Comparison of ENCODE assay signal across 16 mouse cellular contexts in the genomic region with DNA sequence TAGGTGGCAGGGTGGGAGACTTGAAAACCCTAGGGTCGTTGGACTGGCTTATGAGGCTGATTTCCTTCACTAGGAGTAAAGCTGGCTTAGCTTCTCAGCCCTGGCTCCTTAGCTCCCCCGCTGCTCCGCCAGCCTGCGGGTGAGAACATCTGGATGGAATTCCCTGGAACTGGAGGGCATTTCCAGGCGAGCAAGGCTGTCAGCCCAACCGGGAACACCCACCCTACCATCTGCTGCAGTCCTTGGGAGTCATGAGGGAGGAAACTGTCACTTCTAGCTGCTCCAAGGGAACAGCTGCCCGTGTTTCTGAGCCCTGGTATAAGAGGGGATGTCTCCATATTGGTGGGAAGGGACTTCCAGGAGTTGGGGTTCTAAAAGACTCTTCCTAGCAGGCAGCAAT. TPM values are rescaled to one million over a fixed set of nuclear protein-coding genes. Genes with fewer than 3 reads are reported as not detected.
DNase-seq lines count a peak whose midpoint lies in the region; ATAC-seq and TF ChIP-seq lines count a peak whose summit lies in the region.
"Had no signal": no experiment of that assay in that cellular context is flagged by ENCODE, and none has a peak within 500 bp of the region (broad histone marks: within the 10 kb centered on the region; RNA-seq: fewer than 3 reads in every experiment).

No protein-coding gene starts in this region.

- H3K36me3 ChIP-seq in forebrain, embryonic 14.5 days (ENCODE audit: control insufficient read depth, insufficient read depth, low read length) = no peaks in the 10 kb centered on the region
- no peaks in the 10 kb centered on the region for H3K36me3 ChIP-seq in forebrain, embryonic 11.5 days (ENCODE audit: control insufficient read depth, insufficient read depth, low read length)
- H3K36me3 ChIP-seq: heart, embryonic 15.5 days had no signal

- peak; percentile 63 for DNase-seq in forebrain, embryonic 14.5 days (ENCODE audit: low spot score)
- no peak for DNase-seq in forebrain, embryonic 11.5 days (ENCODE audit: low spot score)
- peak; percentile 89 for DNase-seq in brain, adult 2 months (ENCODE audit: low read depth, low spot score)
- peak; percentile 30 to 33 for DNase-seq in layer of hippocampus, adult 8-10 months (ENCODE audit: low spot score in 2 of 2)
- DNase-seq in mesoderm, embryonic 11.5 days (ENCODE audit: low read depth, low spot score) = peak; percentile 24
- no peak for DNase-seq in spleen, adult 12 weeks (ENCODE audit: low spot score)
- no peak for DNase-seq in cerebellum, adult 2 months
- DNase-seq in gastrocnemius, postnatal 14 days = no peak
- DNase-seq: adrenal gland, postnatal 14 days; B cell, adult 2 months; cerebellum, adult 9-10 months; liver, postnatal 0 days had no signal

- intact Hi-C loops in gastrocnemius, postnatal 14 days (cut with DNase I; ENCODE audit: low total_unique reads) = no loop called here

- no peak for ATAC-seq in forebrain, embryonic 14.5 days
- no peak for ATAC-seq in forebrain, embryonic 11.5 days (replicated peaks; ENCODE audit: low FRiP score)
- ATAC-seq: intestine, embryonic 16.5 days; liver, postnatal 0 days had no signal

- H3K27ac ChIP-seq in forebrain, embryonic 14.5 days (ENCODE audit: low read depth, low read length) = no peak overlapping the region
- H3K27ac ChIP-seq in forebrain, embryonic 11.5 days (ENCODE audit: low read depth, low read length) = no peak overlapping the region
- H3K27ac ChIP-seq in cerebellum, adult 2 months (ENCODE audit: insufficient read depth, low read length) = no peak overlapping the region
- H3K27ac ChIP-seq: heart, embryonic 15.5 days had no signal

- TF ChIP-seq CTCF in cerebellum, adult 2 months (IDR thresholded peaks at IDR 0.05; ENCODE audit: borderline replicate concordance, insufficient read depth, low read depth, low read length) = no peak

- H3K4me2 ChIP-seq in forebrain, embryonic 14.5 days (ENCODE audit: low read length) = no peak overlapping the region
- H3K4me2 ChIP-seq in forebrain, embryonic 11.5 days (ENCODE audit: low read depth, low read length, severe bottlenecking) = no peak overlapping the region
- H3K4me2 ChIP-seq: heart, embryonic 15.5 days had no signal

- no peak for TF ChIP-seq POLR2A in cerebellum, adult 2 months (IDR thresholded peaks at IDR 0.05; ENCODE audit: borderline replicate concordance, insufficient read depth, low read length)

- no peak overlapping the region for H3K9ac ChIP-seq in forebrain, embryonic 14.5 days (ENCODE audit: low read length)
- no peak overlapping the region for H3K9ac ChIP-seq in forebrain, embryonic 11.5 days (ENCODE audit: low read length)
- H3K9ac ChIP-seq: heart, embryonic 15.5 days; liver, postnatal 0 days had no signal

- H3K4me3 ChIP-seq in forebrain, embryonic 14.5 days (ENCODE audit: low read depth, low read length) = no peak overlapping the region
- no peak overlapping the region for H3K4me3 ChIP-seq in forebrain, embryonic 11.5 days (ENCODE audit: low read depth, low read length)
- no peak overlapping the region for H3K4me3 ChIP-seq in cerebellum, adult 2 months (replicated peaks; ENCODE audit: insufficient read depth, low read depth, low read length)
- H3K4me3 ChIP-seq: heart, embryonic 15.5 days had no signal

- 47% methylated on average over 7 of the region's 7 CpGs for WGBS in forebrain, embryonic 14.5 days
- WGBS in forebrain, embryonic 11.5 days = 44% methylated on average over 7 of the region's 7 CpGs
- WGBS in cerebellum, adult 2 months = 21% methylated on average over 7 of the region's 7 CpGs

- H3K9me3 ChIP-seq in forebrain, embryonic 14.5 days (replicated peaks; ENCODE audit: control insufficient read depth, low read length) = no peaks in the 10 kb centered on the region
- no peaks in the 10 kb centered on the region for H3K9me3 ChIP-seq in forebrain, embryonic 11.5 days (ENCODE audit: control insufficient read depth, low read length)
- H3K9me3 ChIP-seq: heart, embryonic 15.5 days had no signal

- H3K27me3 ChIP-seq in forebrain, embryonic 14.5 days (replicated peaks; ENCODE audit: control insufficient read depth, insufficient read depth, low read length) = no peaks in the 10 kb centered on the region
- no peaks in the 10 kb centered on the region for H3K27me3 ChIP-seq in forebrain, embryonic 11.5 days (ENCODE audit: control insufficient read depth, insufficient read depth, low read length)
- H3K27me3 ChIP-seq in cerebellum, adult 2 months (ENCODE audit: control insufficient read depth, insufficient read depth, low read length) = no peaks in the 10 kb centered on the region

- H3K4me1 ChIP-seq in forebrain, embryonic 14.5 days (ENCODE audit: control insufficient read depth, insufficient read depth, low read length) = peaks cover 8% of the 10 kb centered on the region
- no peaks in the 10 kb centered on the region; the same call in 1 of the 2 replicates for H3K4me1 ChIP-seq in forebrain, embryonic 11.5 days (replicated peaks; ENCODE audit: control insufficient read depth, insufficient read depth, low read length)
- no peaks in the 10 kb centered on the region for H3K4me1 ChIP-seq in cerebellum, adult 2 months (ENCODE audit: control insufficient read depth, insufficient read depth, low read length)
- H3K4me1 ChIP-seq: heart, embryonic 15.5 days had no signal

RNA-seq across cellular contexts. Expression of gene Crhr1, which starts 33.1 kb away (rescaled TPM):
- 3.0 and 3.1 TPM in 2 replicates for polyA plus RNA-seq in forebrain, embryonic 14.5 days (2014; fragmentation: Nextera tagmentation; extraction: Ambion mirVana)
- polyA plus RNA-seq in forebrain, embryonic 11.5 days (2014; fragmentation: Nextera tagmentation; extraction: Ambion mirVana) = 0.24 TPM in 1 of 2 replicates, not detected in the other
- 10 to 100 TPM in 1 of 4 experiments, 1 to 10 TPM in 3; 7.1 to 10.0 (median 8.5) TPM for total RNA-seq in layer of hippocampus, adult 8-10 months (2022)
- 63.0 and 63.4 TPM in 2 replicates for polyA plus RNA-seq in cerebellum, adult 2 months (2012; rRNA removed)
- not detected for total RNA-seq in gastrocnemius, postnatal 14 days (2021)
- total RNA-seq: adrenal gland, postnatal 14 days; megakaryocyte, adult 5-6 weeks had no signal
- polyA plus RNA-seq: heart, embryonic 15.5 days; liver, postnatal 0 days; small intestine, adult 2 months had no signal

Comparison
In these comparisons a context has a peak if more than half of its experiments do, and no peak if none do; other contexts are left out.
1. DNase-seq: peak in forebrain, embryonic 14.5 days (single experiment), brain, adult 2 months (single experiment), layer of hippocampus, adult 8-10 months (2 of 2) and mesoderm, embryonic 11.5 days (single experiment); none in forebrain, embryonic 11.5 days (single experiment), spleen, adult 12 weeks (single experiment), cerebellum, adult 2 months (0 of 2) and gastrocnemius, postnatal 14 days (single experiment).
2. RNA of gene Crhr1, which starts 33.1 kb away (polyA plus RNA-seq): 63.0 to 63.4 TPM in cerebellum, adult 2 months; 3.0 to 3.1 TPM in forebrain, embryonic 14.5 days and 0.24 TPM in forebrain, embryonic 11.5 days; every median in the first group is over 10 times any median in the second.